Mouse (Mus musculus) lung, postnatal 0 days (tissue): ENCODE results near the gene Rbfox1.

Experiments used
- CTCF ChIP-seq: IDR thresholded peaks from 2 replicates; pipeline ENCODE4 v1.5.1; 2016; ENCODE audit warnings: antibody characterized with exemption, mild to moderate bottlenecking
- EP300 ChIP-seq: IDR thresholded peaks from 2 replicates; pipeline ENCODE4 v1.6.1; 2016; ENCODE audit warnings: antibody characterized with exemption, mild to moderate bottlenecking, control low read depth

GRCm38 (mm10) chr16:6750491-6750890 is 865.3 kb downstream of the Rbfox1 start:
- TF ChIP-seq EP300, result no peak
- no peak for TF ChIP-seq CTCF
